Mouse (Mus musculus): ENCODE measurements around the gene Dhrs1. TPM values are rescaled to one million over a fixed set of nuclear protein-coding genes. Genes with fewer than 3 reads are reported as not detected.

Dhrs1 gene
- polyA plus RNA-seq, 1 experiment from 2014 or later: 39.4 TPM

DNA sequence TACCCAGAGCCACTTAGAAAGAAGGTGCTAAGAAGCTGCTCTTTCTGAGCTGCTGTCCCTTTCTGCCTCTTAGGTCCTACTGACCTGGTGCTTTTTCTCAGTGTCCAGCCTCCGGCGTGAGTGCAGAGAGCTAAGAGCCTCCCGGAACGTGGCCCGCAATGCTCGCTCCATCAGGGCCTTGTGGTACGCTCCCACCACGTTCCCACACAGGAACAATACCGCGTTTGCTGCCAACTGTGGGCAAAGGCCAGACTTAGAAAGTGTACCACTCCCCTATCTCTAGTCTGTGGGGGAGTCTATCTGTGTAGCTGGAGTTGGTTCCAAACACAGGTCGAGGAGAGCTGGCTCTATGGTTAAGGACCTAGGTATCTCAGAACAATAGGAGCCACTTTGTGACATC, 35.2 kb upstream of the Dhrs1 start:
- Histone ChIP-seq H3K9ac (no peak overlapping the region), H3K27ac (replicated peaks) (no peak overlapping the region), H3K4me3 (replicated peaks) (no peak overlapping the region), H3K9me3 (replicated peaks) (no peaks in the 10 kb centered on the region), H3K4me2 (no peak overlapping the region), H3K27me3 (peaks cover 40% of the 10 kb centered on the region), H3K4me1 (replicated peaks) (peaks cover 33% of the 10 kb centered on the region), H3K36me3 (replicated peaks) (no peaks in the 10 kb centered on the region)
- WGBS (ENCODE audit: insufficient replicate concordance): 62% methylated on average over 11 of the region's 11 CpGs
- no peak for ATAC-seq (ENCODE audit: insufficient read depth)

DNA sequence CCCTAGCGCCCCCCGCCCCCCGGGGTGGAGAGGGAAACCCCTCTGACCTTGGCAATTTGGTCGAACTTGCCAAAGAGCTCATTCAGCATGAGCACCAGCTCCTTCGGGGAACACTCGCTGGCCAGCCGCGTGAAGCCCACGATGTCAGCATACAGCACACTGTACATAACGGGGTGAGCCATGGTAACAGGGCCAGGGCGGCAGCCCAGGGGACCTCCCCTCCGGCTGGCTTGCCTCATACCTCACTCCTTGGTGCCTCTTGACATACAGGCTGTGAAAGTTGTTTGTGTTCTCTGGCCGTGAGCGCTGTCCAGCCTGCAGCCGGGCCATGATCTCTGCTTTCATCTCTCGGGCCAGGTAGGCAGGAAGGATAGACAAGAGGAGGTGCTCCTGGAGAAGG, 34.2 kb upstream of the Dhrs1 start:
- Histone ChIP-seq H3K27me3 (peaks cover 45% of the 10 kb centered on the region), H3K4me3 (replicated peaks) (no peak overlapping the region), H3K36me3 (replicated peaks) (no peaks in the 10 kb centered on the region), H3K27ac (replicated peaks) (no peak overlapping the region), H3K9me3 (replicated peaks) (no peaks in the 10 kb centered on the region), H3K4me2 (no peak overlapping the region), H3K9ac (no peak overlapping the region), H3K4me1 (replicated peaks) (peaks cover 33% of the 10 kb centered on the region)
- WGBS (ENCODE audit: insufficient replicate concordance): 60% methylated on average over 16 of the region's 16 CpGs
- ATAC-seq (ENCODE audit: insufficient read depth): no peak

GRCm38 (mm10) chr14:55778686-55779085, 33.2 kb upstream of the Dhrs1 start:
- H3K4me1 ChIP-seq (replicated peaks): peaks cover 33% of the 10 kb centered on the region
- H3K9me3 ChIP-seq (replicated peaks): no peaks in the 10 kb centered on the region
- peaks cover 41% of the 10 kb centered on the region for H3K27me3 ChIP-seq
- no peak overlapping the region for H3K4me2 ChIP-seq
- no peak overlapping the region for H3K9ac ChIP-seq
- H3K4me3 ChIP-seq (replicated peaks): no peak overlapping the region
- no peak overlapping the region for H3K27ac ChIP-seq (replicated peaks)
- 74% methylated on average over 15 of the region's 15 CpGs for WGBS (ENCODE audit: insufficient replicate concordance)
- ATAC-seq (ENCODE audit: insufficient read depth): no peak
- no peaks in the 10 kb centered on the region for H3K36me3 ChIP-seq (replicated peaks)

GRCm38 (mm10) chr14:55777806-55778205, 32.3 kb upstream of the Dhrs1 start:
- H3K4me1 ChIP-seq (replicated peaks): peaks cover 31% of the 10 kb centered on the region
- no peak overlapping the region for H3K4me2 ChIP-seq
- 70% methylated on average over 11 of the region's 11 CpGs for WGBS (ENCODE audit: insufficient replicate concordance)
- no peak overlapping the region for H3K27ac ChIP-seq (replicated peaks)
- H3K9me3 ChIP-seq (replicated peaks): no peaks in the 10 kb centered on the region
- H3K9ac ChIP-seq: no peak overlapping the region
- no peak overlapping the region for H3K4me3 ChIP-seq (replicated peaks)
- H3K27me3 ChIP-seq: peaks cover 38% of the 10 kb centered on the region
- H3K36me3 ChIP-seq (replicated peaks): no peaks in the 10 kb centered on the region
- ATAC-seq (ENCODE audit: insufficient read depth): no peak

GRCm38 (mm10) chr14:55777176-55777575, 31.7 kb upstream of the Dhrs1 start:
- ATAC-seq (ENCODE audit: insufficient read depth): no peak
- no peaks in the 10 kb centered on the region for H3K9me3 ChIP-seq (replicated peaks)
- no peak overlapping the region for H3K27ac ChIP-seq (replicated peaks)
- no peak overlapping the region for H3K4me2 ChIP-seq
- H3K4me1 ChIP-seq (replicated peaks): peaks cover 31% of the 10 kb centered on the region
- peaks cover 37% of the 10 kb centered on the region for H3K27me3 ChIP-seq
- no peaks in the 10 kb centered on the region for H3K36me3 ChIP-seq (replicated peaks)
- WGBS (ENCODE audit: insufficient replicate concordance): 17% methylated on average over 3 of the region's 3 CpGs
- H3K9ac ChIP-seq: no peak overlapping the region
- H3K4me3 ChIP-seq (replicated peaks): no peak overlapping the region

GRCm38 (mm10) chr14:55776711-55777110, 31.2 kb upstream of the Dhrs1 start:
- WGBS (ENCODE audit: insufficient replicate concordance): 38% methylated on average over 7 of the region's 7 CpGs
- Histone ChIP-seq H3K36me3 (replicated peaks) (no peaks in the 10 kb centered on the region), H3K9me3 (replicated peaks) (no peaks in the 10 kb centered on the region), H3K27me3 (peaks cover 34% of the 10 kb centered on the region), H3K4me2 (no peak overlapping the region), H3K9ac (no peak overlapping the region), H3K27ac (replicated peaks) (no peak overlapping the region), H3K4me3 (replicated peaks) (no peak overlapping the region), H3K4me1 (replicated peaks) (peaks cover 29% of the 10 kb centered on the region)
- no peak for ATAC-seq (ENCODE audit: insufficient read depth)

- H3K4me2 ChIP-seq: peak overlapping the region; percentile 36
- WGBS (ENCODE audit: insufficient replicate concordance): 28% methylated on average over 16 of the region's 16 CpGs
- H3K9ac ChIP-seq: no peak overlapping the region; the same call in 1 of the 2 replicates
- peak; percentile 41; the same call in 1 of the 2 replicates for ATAC-seq (ENCODE audit: insufficient read depth)
- H3K27ac ChIP-seq (replicated peaks): 0 out of 2 replicates have a peak overlapping the region, but pooled peaks have one; percentile 14
- peaks cover 57% of the 10 kb centered on the region for H3K27me3 ChIP-seq
- no peaks in the 10 kb centered on the region for H3K9me3 ChIP-seq (replicated peaks)
- no peaks in the 10 kb centered on the region for H3K36me3 ChIP-seq (replicated peaks)
- peaks cover 33% of the 10 kb centered on the region for H3K4me1 ChIP-seq (replicated peaks)
- no peak overlapping the region for H3K4me3 ChIP-seq (replicated peaks)
Observed at GRCm38 (mm10) chr14:55769087-55769703, 23.7 kb upstream of the Dhrs1 start.

DNA sequence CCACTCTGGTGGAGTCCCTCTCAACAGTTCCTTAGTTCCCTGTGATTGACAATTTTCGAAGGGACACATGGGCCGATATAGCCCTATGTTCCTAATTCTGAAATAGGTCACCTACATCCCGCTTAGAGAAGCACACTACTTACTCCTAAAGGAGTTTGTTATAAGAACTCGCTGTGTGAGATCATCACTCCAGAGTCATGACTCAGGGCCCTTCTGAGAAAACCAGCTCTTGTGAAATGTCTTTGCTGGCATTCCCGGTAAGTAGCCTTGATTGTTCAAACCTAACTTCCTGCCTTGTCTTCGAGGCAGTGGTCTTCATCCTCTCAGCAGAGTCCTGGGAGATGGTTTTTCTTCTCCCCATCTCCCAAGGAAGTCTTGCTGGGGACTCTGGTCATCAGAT, 23.1 kb upstream of the Dhrs1 start:
- Histone ChIP-seq H3K4me2 (peak overlapping the region; percentile 81), H3K9ac (0 out of 2 replicates have a peak overlapping the region, but pooled peaks have one; percentile 43), H3K27ac (replicated peaks) (no peak overlapping the region), H3K36me3 (replicated peaks) (no peaks in the 10 kb centered on the region), H3K4me3 (replicated peaks) (peak overlapping the region; percentile 51; the same call in 1 of the 2 replicates), H3K4me1 (replicated peaks) (peaks cover 37% of the 10 kb centered on the region), H3K27me3 (peaks cover 57% of the 10 kb centered on the region), H3K9me3 (replicated peaks) (no peaks in the 10 kb centered on the region)
- ATAC-seq (ENCODE audit: insufficient read depth): no peak
- 70% methylated on average over 6 of the region's 6 CpGs for WGBS (ENCODE audit: insufficient replicate concordance)

GRCm38 (mm10) chr14:55767519-55768414, 22.3 kb upstream of the Dhrs1 start:
- no peaks in the 10 kb centered on the region for H3K36me3 ChIP-seq (replicated peaks)
- peak overlapping the region; percentile 51 for H3K4me3 ChIP-seq (replicated peaks)
- peak overlapping the region; percentile 43; the same call in 1 of the 2 replicates for H3K9ac ChIP-seq
- peak overlapping the region; percentile 81 for H3K4me2 ChIP-seq
- H3K27me3 ChIP-seq: peaks cover 60% of the 10 kb centered on the region
- H3K4me1 ChIP-seq (replicated peaks): peaks cover 41% of the 10 kb centered on the region
- peak; percentile 18; the same call in 1 of the 2 replicates for ATAC-seq (ENCODE audit: insufficient read depth)
- H3K9me3 ChIP-seq (replicated peaks): no peaks in the 10 kb centered on the region
- H3K27ac ChIP-seq (replicated peaks): no peak overlapping the region
- WGBS (ENCODE audit: insufficient replicate concordance): 9% methylated on average over 52 of the region's 52 CpGs

GRCm38 (mm10) chr14:55765696-55766095, 20.2 kb upstream of the Dhrs1 start, which contains the start of gene Ltb4r1:
TSS of gene Ltb4r1 (plus strand) at chr14:55765962.
- peak within 1 kb of the TSS; percentile 13 for H3K4me2 ChIP-seq
- peaks cover 74% of the 10 kb centered on the region for H3K27me3 ChIP-seq
- peaks cover 54% of the 10 kb centered on the region for H3K4me1 ChIP-seq (replicated peaks)
- no peaks in the 10 kb centered on the region for H3K9me3 ChIP-seq (replicated peaks)
- no peak within 1 kb of the TSS for H3K9ac ChIP-seq
- WGBS (ENCODE audit: insufficient replicate concordance): 25% methylated on average over 4 of the region's 4 CpGs
- ATAC-seq (ENCODE audit: insufficient read depth): no peak
- peak within 1 kb of the TSS; percentile 28 for H3K4me3 ChIP-seq (replicated peaks)
- H3K27ac ChIP-seq (replicated peaks): peak within 1 kb of the TSS; percentile 61
- no peaks in the 10 kb centered on the region for H3K36me3 ChIP-seq (replicated peaks)

GRCm38 (mm10) chr14:55763166-55763565, 17.7 kb upstream of the Dhrs1 start:
- Histone ChIP-seq H3K4me1 (replicated peaks) (peaks cover 44% of the 10 kb centered on the region), H3K27me3 (peaks cover 71% of the 10 kb centered on the region), H3K36me3 (replicated peaks) (no peaks in the 10 kb centered on the region), H3K9ac (no peak overlapping the region), H3K27ac (replicated peaks) (peak overlapping the region; percentile 70), H3K4me2 (peak overlapping the region; percentile 79; the same call in 1 of the 2 replicates), H3K4me3 (replicated peaks) (no peak overlapping the region), H3K9me3 (replicated peaks) (no peaks in the 10 kb centered on the region)
- no peak for ATAC-seq (ENCODE audit: insufficient read depth)
- 29% methylated on average over 7 of the region's 7 CpGs for WGBS (ENCODE audit: insufficient replicate concordance)

All from liver, embryonic 15.5 days (tissue).